Mouse (Mus musculus) c-Kit-positive CD71-positive TER-119-negative erythroid progenitor cells, embryonic 14.5 days (primary cell): Measurements from ENCODE around the gene Gpatch2.

Experiments
- DNase-seq: peaks from one replicate; pipeline ENCODE4 v3.0.0-alpha.2; 2013; ENCODE audit warnings: low read depth

Gpatch2 gene

GRCm38 (mm10) chr1:187215181-187216116 lies at the start of gene Gpatch2, which contains the start of gene Spata17:
TSS of gene Gpatch2 (plus strand) at chr1:187215508.
TSS of gene Spata17 (minus strand) at chr1:187215465.
- DNase-seq = peak; percentile 69

- no peak for DNase-seq
These were observed 45.7 kb upstream of the Gpatch2 start for GRCm38 (mm10) chr1:187169646-187170045.

- DNase-seq = no peak
These were observed 44.9 kb upstream of the Gpatch2 start for GRCm38 (mm10) chr1:187170361-187170760.

- DNase-seq = no peak
These were observed 39.3 kb upstream of the Gpatch2 start for GRCm38 (mm10) chr1:187175991-187176390.

- DNase-seq = no peak
These were observed 36.8 kb upstream of the Gpatch2 start for GRCm38 (mm10) chr1:187178546-187178945.

- DNase-seq = no peak
These were observed 9.8 kb upstream of the Gpatch2 start for GRCm38 (mm10) chr1:187205506-187205905.

GRCm38 (mm10) chr1:187209496-187209895 lies 5.8 kb upstream of the Gpatch2 start:
- no peak for DNase-seq

- no peak for DNase-seq
These were observed 4.6 kb upstream of the Gpatch2 start for GRCm38 (mm10) chr1:187210736-187211135.

- DNase-seq = no peak
These were observed 1.5 kb downstream of the Gpatch2 start for GRCm38 (mm10) chr1:187216620-187217410.

- DNase-seq = no peak
These were observed 5.4 kb downstream of the Gpatch2 start for GRCm38 (mm10) chr1:187220756-187221155.

GRCm38 (mm10) chr1:187226328-187227025 lies 11.2 kb downstream of the Gpatch2 start:
- no peak for DNase-seq

- DNase-seq = no peak
These were observed 13.3 kb downstream of the Gpatch2 start for GRCm38 (mm10) chr1:187228414-187229146.

- DNase-seq = no peak
These were observed 14.9 kb downstream of the Gpatch2 start for GRCm38 (mm10) chr1:187230255-187230654.

- no peak for DNase-seq
These were observed 17.1 kb downstream of the Gpatch2 start for GRCm38 (mm10) chr1:187232196-187232955.

GRCm38 (mm10) chr1:187232996-187233615 lies 17.8 kb downstream of the Gpatch2 start:
- no peak for DNase-seq

GRCm38 (mm10) chr1:187235161-187235560 lies 19.9 kb downstream of the Gpatch2 start:
- no peak for DNase-seq

- DNase-seq = no peak
These were observed 21.0 kb downstream of the Gpatch2 start for GRCm38 (mm10) chr1:187236296-187236695.

- DNase-seq = no peak
These were observed 22.8 kb downstream of the Gpatch2 start for GRCm38 (mm10) chr1:187238061-187238460.

GRCm38 (mm10) chr1:187240304-187240703 lies 25.0 kb downstream of the Gpatch2 start:
- DNase-seq = no peak

GRCm38 (mm10) chr1:187241329-187241728 lies 26.0 kb downstream of the Gpatch2 start:
- DNase-seq = no peak
